15 mouse cellular contexts compared by ENCODE assay signal in genomic region chr7:81073273-81073672, GRCm38 (mm10). TPM values are rescaled to one million over a fixed set of nuclear protein-coding genes. Genes with fewer than 3 reads are reported as not detected.
DNase-seq lines count a peak whose midpoint lies in the region; TF ChIP-seq lines count a peak whose summit lies in the region.
"Had no signal": no experiment of that assay in that cellular context is flagged by ENCODE, and none has a peak within 500 bp of the region (broad histone marks: within the 10 kb centered on the region; RNA-seq: fewer than 3 reads in every experiment).

No protein-coding gene starts in this region.

- no peak overlapping the region for H3K4me3 ChIP-seq in gastrocnemius, adult 2 months
- H3K4me3 ChIP-seq in left cerebral cortex, adult 2 months = no peak overlapping the region
- no peak overlapping the region for H3K4me3 ChIP-seq in brown adipose tissue, adult 24 weeks (ENCODE audit: insufficient read depth, low read depth, low read length)
- H3K4me3 ChIP-seq: forebrain, embryonic 10.5 days; limb, embryonic 12.5 days; neural tube, embryonic 15.5 days had no signal

- TF ChIP-seq CTCF in gastrocnemius, adult 2 months (IDR thresholded peaks at IDR 0.05) = peak; percentile 56
- TF ChIP-seq CTCF in left cerebral cortex, adult 2 months (IDR thresholded peaks at IDR 0.05) = peak; percentile 25

- H3K4me1 ChIP-seq in brown adipose tissue, adult 24 weeks (ENCODE audit: control insufficient read depth, insufficient read depth, insufficient read length, low read length) = peaks cover 6% of the 10 kb centered on the region
- H3K4me1 ChIP-seq: neural tube, embryonic 15.5 days had no signal

- peak; percentile 20 for DNase-seq in gastrocnemius, adult 2 months
- DNase-seq in gastrocnemius, adult 8-10 months (ENCODE audit: low spot score in 2 of 2) = no peak
- no peak for DNase-seq in left cerebral cortex, adult 2 months (ENCODE audit: extremely low spot score in 1 of 2, low spot score in 2 of 2)
- DNase-seq in left cerebral cortex, postnatal 14 days (ENCODE audit: low spot score in 2 of 2) = no peak
- peak; percentile 10 for DNase-seq in A20 (ENCODE audit: low read depth, low spot score)
- DNase-seq in adrenal gland, postnatal 36 days = no peak
- DNase-seq in kidney, adult 9 months = no peak
- DNase-seq: embryo, embryonic 11 days; gastrocnemius, postnatal 14 days had no signal

- intact Hi-C loops in gastrocnemius, adult 2 months (cut with DNase I) = no loop called here
- intact Hi-C loops in left cerebral cortex, adult 2 months (cut with DNase I) = no loop called here
- intact Hi-C loops in left cerebral cortex, postnatal 14 days (cut with DNase I) = no loop called here

- peak overlapping the region; percentile 84 for H3K27ac ChIP-seq in gastrocnemius, adult 2 months
- no peak overlapping the region for H3K27ac ChIP-seq in left cerebral cortex, adult 2 months
- H3K27ac ChIP-seq in brown adipose tissue, adult 24 weeks (replicated peaks; ENCODE audit: low read depth, low read length) = 0 out of 2 replicates have a peak overlapping the region, but pooled peaks have one; percentile 19
- H3K27ac ChIP-seq: limb, embryonic 12.5 days; neural tube, embryonic 15.5 days had no signal

RNA-seq across cellular contexts. Expression of gene Alpk3, which starts 15.9 kb away (rescaled TPM):
- 100 to 1,000 TPM; 238 to 380 TPM for total RNA-seq in gastrocnemius, adult 2 months (2021)
- 100 to 1,000 TPM; 273 to 345 (median 299) TPM for total RNA-seq in gastrocnemius, adult 8-10 months (2022)
- total RNA-seq in left cerebral cortex, adult 2 months (2021) = under 1 TPM; 0.30 to 0.54 TPM
- under 1 TPM; 0.20 to 0.49 TPM for total RNA-seq in left cerebral cortex, postnatal 14 days (2021)
- polyA plus RNA-seq in brown adipose tissue, adult 24 weeks (2012; ENCODE audit: insufficient read depth, insufficient read length, missing spikeins) = 0.83 and 1.5 TPM in 2 replicates
- under 1 TPM; 0.23 to 0.26 TPM for total RNA-seq in adrenal gland, postnatal 36 days (2021)

RNA-seq across cellular contexts. Expression of gene Slc28a1, which starts 41.3 kb away (rescaled TPM):
- under 1 TPM; 0.26 to 0.47 TPM for total RNA-seq in gastrocnemius, adult 2 months (2021)
- under 1 TPM; 0.07 to 0.25 (median 0.14) TPM for total RNA-seq in gastrocnemius, adult 8-10 months (2022)
- under 1 TPM; 0.11 to 0.23 TPM for total RNA-seq in left cerebral cortex, adult 2 months (2021)
- under 1 TPM in 1 of 2 experiments, not detected in 1; 0.11 TPM for total RNA-seq in left cerebral cortex, postnatal 14 days (2021)
- not detected in 2 replicates for polyA plus RNA-seq in brown adipose tissue, adult 24 weeks (2012; ENCODE audit: insufficient read depth, insufficient read length, missing spikeins)
- total RNA-seq in adrenal gland, postnatal 36 days (2021) = under 1 TPM; 0.13 to 0.17 TPM
- total RNA-seq: megakaryocyte-erythroid progenitor cell, adult 5-6 weeks had no signal
- polyA plus RNA-seq: forebrain, embryonic 10.5 days; hindbrain, embryonic 16.5 days; limb, embryonic 12.5 days had no signal

Comparison
In these comparisons a context has a peak if more than half of its experiments do, and no peak if none do; other contexts are left out.
1. DNase-seq: peak in gastrocnemius, adult 2 months (single experiment) and A20 (single experiment); none in gastrocnemius, adult 8-10 months (0 of 2), left cerebral cortex, adult 2 months (0 of 2), left cerebral cortex, postnatal 14 days (0 of 2), adrenal gland, postnatal 36 days (0 of 2) and kidney, adult 9 months (single experiment).
2. RNA of gene Alpk3, which starts 15.9 kb away (total RNA-seq): 238 to 380 TPM in gastrocnemius, adult 2 months and 273 to 345 TPM in gastrocnemius, adult 8-10 months; 0.30 to 0.54 TPM in left cerebral cortex, adult 2 months, 0.20 to 0.49 TPM in left cerebral cortex, postnatal 14 days and 0.23 to 0.26 TPM in adrenal gland, postnatal 36 days; every median in the first group is over 100 times any median in the second.